Comparison of ENCODE assay signal across 9 mouse cellular contexts in the genomic region with DNA sequence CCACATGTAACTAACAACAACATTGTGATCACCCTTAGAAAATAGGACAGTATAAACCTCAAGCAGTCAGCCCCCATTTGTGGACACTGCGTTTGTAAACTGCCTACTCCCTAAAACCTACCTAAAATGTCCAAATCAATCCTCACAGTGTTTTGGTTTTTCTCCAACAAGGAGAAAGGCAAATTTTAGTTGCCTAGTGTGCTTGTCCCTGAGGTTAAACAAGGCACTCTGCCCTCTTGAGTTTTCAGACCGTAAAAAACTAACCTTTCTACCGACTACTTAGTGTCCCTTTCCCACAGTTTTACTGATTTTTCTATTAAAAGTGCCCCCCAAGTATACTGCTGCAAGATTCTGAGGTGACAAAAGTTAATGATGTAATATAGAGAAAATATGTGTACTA. TPM values are rescaled to one million over a fixed set of nuclear protein-coding genes. Genes with fewer than 3 reads are reported as not detected.
DNase-seq lines count a peak whose midpoint lies in the region; ATAC-seq lines count a peak whose summit lies in the region.
"Had no signal": no experiment of that assay in that cellular context is flagged by ENCODE, and none has a peak within 500 bp of the region (broad histone marks: within the 10 kb centered on the region; RNA-seq: fewer than 3 reads in every experiment).

No protein-coding gene starts in this region.

- no peak overlapping the region; the same call in 1 of the 2 replicates for H3K4me3 ChIP-seq in kidney, embryonic 14.5 days (ENCODE audit: low read length)
- H3K4me3 ChIP-seq in embryonic facial prominence, embryonic 13.5 days, result peak overlapping the region; percentile 58; the same call in 1 of the 2 replicates
- H3K4me3 ChIP-seq in midbrain, embryonic 14.5 days (replicated peaks; ENCODE audit: low read depth, low read length), result peak overlapping the region; percentile 62; the same call in 1 of the 2 replicates

- H3K36me3 ChIP-seq in kidney, embryonic 14.5 days (ENCODE audit: control insufficient read depth, insufficient read depth, low read length), result no peaks in the 10 kb centered on the region
- no peaks in the 10 kb centered on the region for H3K36me3 ChIP-seq in embryonic facial prominence, embryonic 13.5 days
- no peaks in the 10 kb centered on the region; the same call in 1 of the 2 replicates for H3K36me3 ChIP-seq in midbrain, embryonic 14.5 days (ENCODE audit: control insufficient read depth, insufficient read depth, low read length)

- no peak overlapping the region for H3K9ac ChIP-seq in kidney, embryonic 14.5 days (ENCODE audit: low read depth, low read length)
- no peak overlapping the region for H3K9ac ChIP-seq in embryonic facial prominence, embryonic 13.5 days
- H3K9ac ChIP-seq in midbrain, embryonic 14.5 days (replicated peaks; ENCODE audit: low read length), result no peak overlapping the region

- no peak for ATAC-seq in kidney, embryonic 14.5 days (ENCODE audit: low FRiP score, low TSS enrichment)
- ATAC-seq in embryonic facial prominence, embryonic 13.5 days (ENCODE audit: insufficient number of reproducible peaks, insufficient read depth, low FRiP score, low TSS enrichment, low read depth), result no peak
- no peak for ATAC-seq in midbrain, embryonic 14.5 days (ENCODE audit: low FRiP score, low TSS enrichment)

- H3K27me3 ChIP-seq in kidney, embryonic 14.5 days (ENCODE audit: control insufficient read depth, insufficient read depth, low read length), result no peaks in the 10 kb centered on the region
- no peaks in the 10 kb centered on the region for H3K27me3 ChIP-seq in embryonic facial prominence, embryonic 13.5 days
- H3K27me3 ChIP-seq in midbrain, embryonic 14.5 days (ENCODE audit: control insufficient read depth, insufficient read depth, low read length), result no peaks in the 10 kb centered on the region

- no peaks in the 10 kb centered on the region for H3K9me3 ChIP-seq in kidney, embryonic 14.5 days (ENCODE audit: control insufficient read depth, low read length)
- no peaks in the 10 kb centered on the region for H3K9me3 ChIP-seq in embryonic facial prominence, embryonic 13.5 days
- H3K9me3 ChIP-seq in midbrain, embryonic 14.5 days (ENCODE audit: control insufficient read depth, low read length), result no peaks in the 10 kb centered on the region

- H3K4me1 ChIP-seq in kidney, embryonic 14.5 days (ENCODE audit: control insufficient read depth, insufficient read depth, low read length), result peaks cover 10% of the 10 kb centered on the region; the same call in 1 of the 2 replicates
- peaks cover 18% of the 10 kb centered on the region for H3K4me1 ChIP-seq in embryonic facial prominence, embryonic 13.5 days
- H3K4me1 ChIP-seq in midbrain, embryonic 14.5 days (ENCODE audit: control insufficient read depth, insufficient read depth, low read length), result peaks cover 12% of the 10 kb centered on the region

- peak overlapping the region; percentile 83 for H3K4me2 ChIP-seq in kidney, embryonic 14.5 days (replicated peaks; ENCODE audit: low read depth, low read length)
- H3K4me2 ChIP-seq in embryonic facial prominence, embryonic 13.5 days, result peak overlapping the region; percentile 67
- peak overlapping the region; percentile 76 for H3K4me2 ChIP-seq in midbrain, embryonic 14.5 days (ENCODE audit: low read length)

- DNase-seq in kidney, postnatal 14 days, result no peak
- peak; percentile 14 for DNase-seq in induced T-regulatory cell, adult 2 months (ENCODE audit: low read depth)
- no peak for DNase-seq in midbrain, embryonic 14.5 days
- no peak for DNase-seq in right cerebral cortex, adult 18-20 months
- no peak for DNase-seq in B cell, adult 2 months
- no peak for DNase-seq in layer of hippocampus, adult 9-10 months (ENCODE audit: low spot score)
- DNase-seq: right cerebral cortex, postnatal 14 days had no signal

- H3K27ac ChIP-seq in kidney, embryonic 14.5 days (ENCODE audit: low read depth, low read length), result no peak overlapping the region
- H3K27ac ChIP-seq in embryonic facial prominence, embryonic 13.5 days, result no peak overlapping the region
- no peak overlapping the region for H3K27ac ChIP-seq in midbrain, embryonic 14.5 days (replicated peaks; ENCODE audit: low read depth, low read length)

- WGBS in kidney, embryonic 14.5 days, result 82% methylated on average over 3 of the region's 3 CpGs
- WGBS in embryonic facial prominence, embryonic 13.5 days, result 92% methylated on average over 3 of the region's 3 CpGs
- 93% methylated on average over 3 of the region's 3 CpGs for WGBS in midbrain, embryonic 14.5 days

RNA-seq across cellular contexts. Expression of a gene that starts 2.4 kb away (rescaled TPM):
- 36.6 and 51.1 TPM in 2 replicates for polyA plus RNA-seq in kidney, embryonic 14.5 days (2014; fragmentation: Nextera tagmentation; extraction: Ambion mirVana)
- polyA plus RNA-seq in embryonic facial prominence, embryonic 13.5 days (2015; fragmentation: Nextera tagmentation; extraction: Ambion mirVana), result 51.5 and 60.1 TPM in 2 replicates
- polyA plus RNA-seq in midbrain, embryonic 14.5 days (2014; fragmentation: Nextera tagmentation; extraction: Ambion mirVana), result 49.3 and 60.1 TPM in 2 replicates

RNA-seq across cellular contexts. Expression of a gene that starts 15.7 kb away (rescaled TPM):
- 6.7 and 13.6 TPM in 2 replicates for polyA plus RNA-seq in kidney, embryonic 14.5 days (2014; fragmentation: Nextera tagmentation; extraction: Ambion mirVana)
- 16.9 and 18.4 TPM in 2 replicates for polyA plus RNA-seq in embryonic facial prominence, embryonic 13.5 days (2015; fragmentation: Nextera tagmentation; extraction: Ambion mirVana)
- polyA plus RNA-seq in midbrain, embryonic 14.5 days (2014; fragmentation: Nextera tagmentation; extraction: Ambion mirVana), result 29.8 and 31.0 TPM in 2 replicates

RNA-seq across cellular contexts. Expression of a gene that starts 51.8 kb away (rescaled TPM):
- 20.3 and 41.4 TPM in 2 replicates for polyA plus RNA-seq in kidney, embryonic 14.5 days (2014; fragmentation: Nextera tagmentation; extraction: Ambion mirVana)
- 54.3 and 54.7 TPM in 2 replicates for polyA plus RNA-seq in embryonic facial prominence, embryonic 13.5 days (2015; fragmentation: Nextera tagmentation; extraction: Ambion mirVana)
- polyA plus RNA-seq in midbrain, embryonic 14.5 days (2014; fragmentation: Nextera tagmentation; extraction: Ambion mirVana), result 82.8 and 102 TPM in 2 replicates
